Mouse (Mus musculus) MEL (cell line): ENCODE measurements at regions not wholly inside any gene's neighbourhood (a gene's known extent, or its start where the extent isn't known, plus 50 kb on each side); places are given as distances from the start of the nearest gene placed in this dataset.

ENCODE experiments used
- BHLHE40 ChIP-seq: IDR thresholded peaks from 2 replicates; pipeline ENCODE4 v1.6.1; 2012; ENCODE audit warnings: low read depth, mild to moderate bottlenecking, inconsistent platforms, low read length, improper control_type of control experiment, borderline replicate concordance
- CHD1 ChIP-seq: IDR thresholded peaks from 2 replicates; pipeline ENCODE4 v1.6.1; 2012; ENCODE audit warnings: low read depth, mild to moderate bottlenecking, inconsistent platforms, low read length, improper control_type of control experiment
- CTCF ChIP-seq, 3 experiments: IDR thresholded peaks in 2 of 3; conservative IDR thresholded peaks in 1 of 3; 2 replicates each; pipeline ENCODE4 v1.5.1; 2011 to 2012; ENCODE audit warnings: low read length in 3 of 3, low read depth in 2 of 3, mild to moderate bottlenecking in 2 of 3, improper control_type of control experiment in 1 of 3, inconsistent platforms in 1 of 3, mixed read lengths in 1 of 3, moderate library complexity in 1 of 3; ENCODE audit not compliant: control insufficient read depth in 1 of 3, insufficient read depth in 1 of 3, poor library complexity in 1 of 3, severe bottlenecking in 1 of 3
- EP300 ChIP-seq, 2 experiments: IDR thresholded peaks; 2 replicates each; pipeline ENCODE4 v1.6.1; 2011; ENCODE audit warnings: improper control_type of control experiment in 2 of 2, low read length in 2 of 2, low read depth in 1 of 2, mild to moderate bottlenecking in 1 of 2
- ETS1 ChIP-seq: IDR thresholded peaks from 2 replicates; pipeline ENCODE4 v1.6.1; 2012; ENCODE audit warnings: low read depth, mild to moderate bottlenecking, inconsistent platforms, low read length, improper control_type of control experiment, moderate library complexity
- GATA1 ChIP-seq: IDR thresholded peaks from 2 replicates; pipeline ENCODE4 v1.6.1; 2011; ENCODE audit warnings: low read depth, low read length, improper control_type of control experiment
- MAFK ChIP-seq: IDR thresholded peaks from 2 replicates; pipeline ENCODE4 v1.6.1; 2011; ENCODE audit warnings: low read depth, mild to moderate bottlenecking, low read length, improper control_type of control experiment, borderline replicate concordance
- MAX ChIP-seq: IDR thresholded peaks from 2 replicates; pipeline ENCODE4 v1.6.1; 2011; ENCODE audit warnings: low read length, improper control_type of control experiment
- POLR2A ChIP-seq, 2 experiments: IDR thresholded peaks; 2 replicates each; pipeline ENCODE4 v1.6.1; 2011 to 2012; ENCODE audit warnings: low read length in 2 of 2, mild to moderate bottlenecking in 2 of 2, control low read depth in 1 of 2, improper control_type of control experiment in 1 of 2, low read depth in 1 of 2, moderate library complexity in 1 of 2; ENCODE audit not compliant: control insufficient read depth in 1 of 2, insufficient read depth in 1 of 2, poor library complexity in 1 of 2
- RAD21 ChIP-seq: IDR thresholded peaks from 2 replicates; pipeline ENCODE4 v1.6.1; 2011; ENCODE audit warnings: mild to moderate bottlenecking, low read depth, low read length, improper control_type of control experiment
- TAL1 ChIP-seq: IDR thresholded peaks from 2 replicates; pipeline ENCODE4 v1.6.1; 2012; ENCODE audit warnings: mild to moderate bottlenecking, inconsistent platforms, low read length, moderate library complexity, mixed read lengths
- TBP ChIP-seq: IDR thresholded peaks from 2 replicates; pipeline ENCODE4 v1.8.0; 2011; ENCODE audit warnings: low read depth, low read length, improper control_type of control experiment
- ZNF384 ChIP-seq: IDR thresholded peaks from 2 replicates; pipeline ENCODE4 v1.6.1; 2012; ENCODE audit warnings: low read depth, mild to moderate bottlenecking, inconsistent platforms, low read length, improper control_type of control experiment

- no peak for TF ChIP-seq RAD21
- TF ChIP-seq MAX = no peak
- no peak for TF ChIP-seq BHLHE40
- no peak for TF ChIP-seq MAFK
- TF ChIP-seq GATA1 = no peak
- TF ChIP-seq CTCF (IDR thresholded peaks at IDR 0.05 in 2 of 3, conservative IDR thresholded peaks at IDR 0.05 in 1 of 3; ENCODE audit: control insufficient read depth in 1 of 3, insufficient read depth in 1 of 3, low read depth in 2 of 3, low read length in 3 of 3, poor library complexity in 1 of 3, severe bottlenecking in 1 of 3) = no peak
- TF ChIP-seq TBP = no peak
- TF ChIP-seq POLR2A (IDR thresholded peaks at IDR 0.05; ENCODE audit: control insufficient read depth in 1 of 2, insufficient read depth in 1 of 2, low read depth in 1 of 2, low read length in 2 of 2, poor library complexity in 1 of 2) = no peak
- TF ChIP-seq EP300 (IDR thresholded peaks at IDR 0.05; ENCODE audit: low read depth in 1 of 2, low read length in 2 of 2) = no peak
- no peak for TF ChIP-seq ZNF384
- TF ChIP-seq CHD1 = no peak
- no peak for TF ChIP-seq ETS1
- TF ChIP-seq TAL1 = no peak
These were observed 163.6 kb downstream of the Tmx1 start for GRCm38 (mm10) chr12:70616487-70616886.
